Comparison of ENCODE assay signal across 27 mouse cellular contexts in genomic region chr12:56020547-56020946, GRCm38 (mm10).
DNase-seq lines count a peak whose midpoint lies in the region; ATAC-seq and TF ChIP-seq lines count a peak whose summit lies in the region.
"Had no signal": no experiment of that assay in that cellular context is flagged by ENCODE, and none has a peak within 500 bp of the region (broad histone marks: within the 10 kb centered on the region; RNA-seq: fewer than 3 reads in every experiment).

No protein-coding gene starts in this region.

- TF ChIP-seq CTCF in midbrain, postnatal 0 days (IDR thresholded peaks at IDR 0.05), result no peak
- TF ChIP-seq CTCF in lung, adult 2 months (IDR thresholded peaks at IDR 0.05; ENCODE audit: insufficient read depth, low read length), result no peak

- H3K9me3 ChIP-seq in midbrain, embryonic 11.5 days (ENCODE audit: control insufficient read depth, low read length), result no peaks in the 10 kb centered on the region
- H3K9me3 ChIP-seq in midbrain, postnatal 0 days (ENCODE audit: low read length), result no peaks in the 10 kb centered on the region
- no peaks in the 10 kb centered on the region for H3K9me3 ChIP-seq in midbrain, embryonic 13.5 days
- no peaks in the 10 kb centered on the region for H3K9me3 ChIP-seq in midbrain, embryonic 16.5 days (replicated peaks; ENCODE audit: control insufficient read depth, low read length, poor library complexity, severe bottlenecking)
- H3K9me3 ChIP-seq: forebrain, embryonic 12.5 days; G1E; heart, embryonic 12.5 days; heart, embryonic 15.5 days; hindbrain, embryonic 10.5 days; hindbrain, embryonic 13.5 days had no signal

- peak; percentile 76 for ATAC-seq in midbrain, embryonic 11.5 days (ENCODE audit: low FRiP score)
- no peak for ATAC-seq in midbrain, postnatal 0 days (ENCODE audit: low FRiP score)
- ATAC-seq in midbrain, embryonic 13.5 days, result peak; percentile 53; the same call in 1 of the 2 replicates
- ATAC-seq in midbrain, embryonic 16.5 days, result 0 out of 2 replicates have a peak, but pooled peaks have one; percentile 51
- ATAC-seq: forebrain, postnatal 0 days; hindbrain, embryonic 16.5 days; Patski had no signal

- no peak for TF ChIP-seq POLR2A in lung, adult 2 months (IDR thresholded peaks at IDR 0.05; ENCODE audit: borderline replicate concordance, extremely low read depth, low read depth, low read length)

- H3K27me3 ChIP-seq in midbrain, embryonic 11.5 days (ENCODE audit: control insufficient read depth, insufficient read depth, low read length), result no peaks in the 10 kb centered on the region
- H3K27me3 ChIP-seq in midbrain, postnatal 0 days (ENCODE audit: insufficient read depth, low read length), result no peaks in the 10 kb centered on the region
- H3K27me3 ChIP-seq in midbrain, embryonic 13.5 days, result no peaks in the 10 kb centered on the region
- no peaks in the 10 kb centered on the region for H3K27me3 ChIP-seq in midbrain, embryonic 16.5 days (ENCODE audit: control insufficient read depth, insufficient read depth, low read depth, low read length)
- H3K27me3 ChIP-seq: heart, embryonic 12.5 days; heart, embryonic 15.5 days; hindbrain, embryonic 13.5 days; Patski had no signal

- no peak overlapping the region for H3K9ac ChIP-seq in midbrain, embryonic 11.5 days (ENCODE audit: low read length)
- H3K9ac ChIP-seq in midbrain, postnatal 0 days (replicated peaks; ENCODE audit: low read length, poor library complexity, severe bottlenecking), result no peak overlapping the region
- H3K9ac ChIP-seq in midbrain, embryonic 13.5 days (replicated peaks), result no peak overlapping the region
- no peak overlapping the region for H3K9ac ChIP-seq in midbrain, embryonic 16.5 days (ENCODE audit: low read depth, low read length)
- H3K9ac ChIP-seq: forebrain, embryonic 12.5 days; forebrain, postnatal 0 days; heart, embryonic 12.5 days; heart, embryonic 15.5 days; hindbrain, embryonic 13.5 days had no signal

- DNase-seq in embryo, embryonic 10.5 days (ENCODE audit: low spot score), result peak; percentile 18
- DNase-seq in embryo, embryonic 9.5 days (ENCODE audit: extremely low spot score), result no peak
- DNase-seq in midbrain, embryonic 11.5 days (ENCODE audit: low spot score, missing footprints), result no peak
- DNase-seq in midbrain, postnatal 0 days (ENCODE audit: low spot score), result no peak
- DNase-seq in frontal cortex, postnatal 36 days (ENCODE audit: low spot score in 2 of 2), result no peak
- DNase-seq in lung, adult 2 months, result no peak
- DNase-seq: adrenal gland, postnatal 10 days; adrenal gland, postnatal 36 days; cerebellum, adult 11 months; cerebellum, adult 2 months; cerebellum, adult 9-11 months; cerebellum, postnatal 25 days; forebrain, postnatal 0 days; gastrocnemius, postnatal 25 days; heart, adult 18-20 months; heart, postnatal 10 days; heart, postnatal 36 days had no signal

- WGBS in midbrain, embryonic 11.5 days, result 0% methylated on average over 1 of the region's 1 CpGs
- WGBS in midbrain, postnatal 0 days, result 0% methylated on average over 1 of the region's 1 CpGs
- WGBS in midbrain, embryonic 13.5 days, result 8% methylated on average over 1 of the region's 1 CpGs
- WGBS in midbrain, embryonic 16.5 days, result 12% methylated on average over 1 of the region's 1 CpGs
- WGBS in lung, adult 2 months, result 42% methylated on average over 1 of the region's 1 CpGs

- H3K27ac ChIP-seq in midbrain, embryonic 11.5 days (ENCODE audit: low read depth, low read length), result no peak overlapping the region
- no peak overlapping the region for H3K27ac ChIP-seq in midbrain, postnatal 0 days (ENCODE audit: low read depth, low read length)
- no peak overlapping the region for H3K27ac ChIP-seq in midbrain, embryonic 13.5 days
- no peak overlapping the region for H3K27ac ChIP-seq in midbrain, embryonic 16.5 days (ENCODE audit: low read length)
- H3K27ac ChIP-seq: heart, embryonic 15.5 days; hindbrain, embryonic 10.5 days; hindbrain, embryonic 13.5 days had no signal

- H3K4me1 ChIP-seq in midbrain, embryonic 11.5 days (ENCODE audit: control insufficient read depth, insufficient read depth, low read length), result peaks cover 12% of the 10 kb centered on the region
- no peaks in the 10 kb centered on the region for H3K4me1 ChIP-seq in midbrain, postnatal 0 days (ENCODE audit: insufficient read depth, low read length)
- H3K4me1 ChIP-seq in midbrain, embryonic 13.5 days (replicated peaks), result peaks cover 17% of the 10 kb centered on the region
- H3K4me1 ChIP-seq in midbrain, embryonic 16.5 days (ENCODE audit: control insufficient read depth, insufficient read depth, low read length), result peaks cover 4% of the 10 kb centered on the region; the same call in 1 of the 2 replicates
- H3K4me1 ChIP-seq in lung, adult 2 months (ENCODE audit: control insufficient read depth, insufficient read depth, low read length), result no peaks in the 10 kb centered on the region
- H3K4me1 ChIP-seq: heart, embryonic 12.5 days; heart, embryonic 15.5 days had no signal

- H3K36me3 ChIP-seq in midbrain, embryonic 11.5 days (ENCODE audit: control insufficient read depth, insufficient read depth, low read length), result no peaks in the 10 kb centered on the region
- no peaks in the 10 kb centered on the region for H3K36me3 ChIP-seq in midbrain, postnatal 0 days (ENCODE audit: insufficient read depth, low read length)
- no peaks in the 10 kb centered on the region for H3K36me3 ChIP-seq in midbrain, embryonic 13.5 days
- no peaks in the 10 kb centered on the region for H3K36me3 ChIP-seq in midbrain, embryonic 16.5 days (ENCODE audit: control insufficient read depth, insufficient read depth, low read length)
- H3K36me3 ChIP-seq: forebrain, embryonic 12.5 days; G1E; heart, embryonic 12.5 days; heart, embryonic 15.5 days; hindbrain, embryonic 10.5 days; hindbrain, embryonic 13.5 days had no signal

- no peak overlapping the region for H3K4me2 ChIP-seq in midbrain, embryonic 11.5 days
- H3K4me2 ChIP-seq in midbrain, postnatal 0 days (ENCODE audit: low read depth, low read length, poor library complexity, severe bottlenecking), result no peak overlapping the region
- no peak overlapping the region for H3K4me2 ChIP-seq in midbrain, embryonic 13.5 days (replicated peaks)
- H3K4me2 ChIP-seq in midbrain, embryonic 16.5 days (ENCODE audit: low read length), result no peak overlapping the region
- H3K4me2 ChIP-seq: heart, embryonic 12.5 days; heart, embryonic 15.5 days; hindbrain, embryonic 13.5 days had no signal

- H3K4me3 ChIP-seq in midbrain, embryonic 11.5 days (ENCODE audit: low read depth, low read length), result no peak overlapping the region
- H3K4me3 ChIP-seq in midbrain, postnatal 0 days (ENCODE audit: low read depth, low read length), result no peak overlapping the region
- no peak overlapping the region for H3K4me3 ChIP-seq in midbrain, embryonic 13.5 days (replicated peaks)
- no peak overlapping the region for H3K4me3 ChIP-seq in midbrain, embryonic 16.5 days (ENCODE audit: low read depth, low read length)
- H3K4me3 ChIP-seq in lung, adult 2 months (replicated peaks; ENCODE audit: extremely low read depth, low read depth, low read length), result no peak overlapping the region
- H3K4me3 ChIP-seq: forebrain, embryonic 12.5 days; heart, embryonic 12.5 days; heart, embryonic 15.5 days; hindbrain, embryonic 10.5 days; hindbrain, embryonic 13.5 days had no signal
